Mouse (Mus musculus) frontal cortex, postnatal 25 days (tissue): ENCODE data around the gene Ankdd1b.

Experiments used
- DNase-seq, 2 experiments: peaks; one replicate each; pipeline ENCODE4 v3.0.0; 2022; ENCODE audit warnings: low spot score in 2 of 2

Ankdd1b gene

GRCm38 (mm10) chr13:96470957-96471356 lies at the start of gene Ankdd1b:
Gene Ankdd1b, minus strand, starts transcription at chr13:96471198.
- no peak for DNase-seq

GRCm38 (mm10) chr13:96517335-96517734 lies 46.3 kb upstream of the Ankdd1b start:
- DNase-seq: no peak

- no peak for DNase-seq
Observed at GRCm38 (mm10) chr13:96516249-96516648, 45.3 kb upstream of the Ankdd1b start.

GRCm38 (mm10) chr13:96514154-96514942 lies 43.4 kb upstream of the Ankdd1b start:
- no peak for DNase-seq

GRCm38 (mm10) chr13:96511893-96512292 lies 40.9 kb upstream of the Ankdd1b start:
- no peak for DNase-seq

- no peak for DNase-seq
Observed at GRCm38 (mm10) chr13:96511262-96511661, 40.3 kb upstream of the Ankdd1b start.

GRCm38 (mm10) chr13:96510635-96511034 lies 39.6 kb upstream of the Ankdd1b start:
- no peak for DNase-seq

GRCm38 (mm10) chr13:96507541-96507940 lies 36.5 kb upstream of the Ankdd1b start:
- no peak for DNase-seq

- DNase-seq: no peak
Observed at GRCm38 (mm10) chr13:96506313-96506712, 35.3 kb upstream of the Ankdd1b start.

- no peak for DNase-seq
Observed at GRCm38 (mm10) chr13:96505661-96506060, 34.7 kb upstream of the Ankdd1b start.

- no peak for DNase-seq
Observed at GRCm38 (mm10) chr13:96499891-96500290, 28.9 kb upstream of the Ankdd1b start.

- no peak for DNase-seq
Observed at GRCm38 (mm10) chr13:96496630-96497029, 25.6 kb upstream of the Ankdd1b start.

GRCm38 (mm10) chr13:96490433-96490832 lies 19.4 kb upstream of the Ankdd1b start, which contains the start of gene Gm17622:
Gene Gm17622, plus strand, starts transcription at chr13:96490733.
- no peak for DNase-seq

GRCm38 (mm10) chr13:96487968-96488367 lies 17.0 kb upstream of the Ankdd1b start:
- DNase-seq: no peak

GRCm38 (mm10) chr13:96487230-96487629 lies 16.2 kb upstream of the Ankdd1b start:
- no peak for DNase-seq

- DNase-seq: no peak
Observed at GRCm38 (mm10) chr13:96478991-96479390, 8.0 kb upstream of the Ankdd1b start.

- no peak for DNase-seq
Observed at GRCm38 (mm10) chr13:96477226-96477625, 6.2 kb upstream of the Ankdd1b start.

- DNase-seq: no peak
Observed at GRCm38 (mm10) chr13:96470556-96470955, 442 bp downstream of the Ankdd1b start.

GRCm38 (mm10) chr13:96468678-96469077 lies 2.3 kb downstream of the Ankdd1b start:
- no peak for DNase-seq

GRCm38 (mm10) chr13:96465315-96465714 lies 5.7 kb downstream of the Ankdd1b start:
- DNase-seq: no peak

- DNase-seq: no peak
Observed at GRCm38 (mm10) chr13:96462644-96463043, 8.4 kb downstream of the Ankdd1b start.

- no peak for DNase-seq
Observed at GRCm38 (mm10) chr13:96458606-96459005, 12.4 kb downstream of the Ankdd1b start.

GRCm38 (mm10) chr13:96458018-96458417 lies 13.0 kb downstream of the Ankdd1b start:
- DNase-seq: no peak

GRCm38 (mm10) chr13:96457566-96457965 lies 13.4 kb downstream of the Ankdd1b start:
- no peak for DNase-seq
